Mouse (Mus musculus) neural tube, embryonic 11.5 days (tissue): ENCODE data around the gene Hp. TPM values are rescaled to one million over a fixed set of nuclear protein-coding genes. Genes with fewer than 3 reads are reported as not detected.
A peak's percentile ranks its signal among the peaks of the same experiment; 100 is the strongest.

Source experiments
- ATAC-seq: fragments of 200-750 bp; cut with Nextera tagmentation; 2 replicates; pipeline ENCODE4 v1.8.0; 2017; ENCODE audit warnings: moderate number of reproducible peaks, mild to moderate bottlenecking, moderate TSS enrichment, moderate library complexity; ENCODE audit not compliant: insufficient read depth, low FRiP score, low TSS enrichment
- DNase-seq: peaks from one replicate; pipeline ENCODE4 v3.0.0-alpha.2; 2015; ENCODE audit warnings: low spot score
- H3K27ac ChIP-seq: fragments of 300-500 bp; sonication (generic); 2 replicates; pipeline ENCODE4 v1.5.1; 2014; ENCODE audit warnings: low read depth, mild to moderate bottlenecking, low read length
- H3K27me3 ChIP-seq: fragments of 300-500 bp; sonication (generic); 2 replicates; pipeline ENCODE4 v1.6.1; 2014; ENCODE audit warnings: mild to moderate bottlenecking, low read length, mixed read lengths; ENCODE audit not compliant: control insufficient read depth, insufficient read depth
- H3K36me3 ChIP-seq: fragments of 300-500 bp; sonication (generic); 2 replicates; pipeline ENCODE4 v1.6.1; 2014; ENCODE audit warnings: mild to moderate bottlenecking, low read length, moderate library complexity, mixed read lengths; ENCODE audit not compliant: control insufficient read depth, insufficient read depth
- H3K4me1 ChIP-seq: fragments of 300-500 bp; sonication (generic); 2 replicates; pipeline ENCODE4 v1.6.1; 2014; ENCODE audit warnings: low read length, mixed read lengths; ENCODE audit not compliant: control insufficient read depth, insufficient read depth
- H3K4me2 ChIP-seq: fragments of 300-500 bp; sonication (generic); 2 replicates; pipeline ENCODE4 v1.6.1; 2014; ENCODE audit warnings: low read depth, mild to moderate bottlenecking, moderate library complexity
- H3K4me3 ChIP-seq: fragments of 300-500 bp; sonication (generic); 2 replicates; pipeline ENCODE4 v1.5.1; 2014; ENCODE audit warnings: low read depth, low read length
- H3K9ac ChIP-seq: fragments of 300-500 bp; sonication (generic); 2 replicates; pipeline ENCODE4 v1.6.1; 2014; ENCODE audit warnings: mild to moderate bottlenecking, low read length
- H3K9me3 ChIP-seq: fragments of 300-500 bp; sonication (generic); 2 replicates; pipeline ENCODE4 v1.6.1; 2016; ENCODE audit warnings: low read length; ENCODE audit not compliant: control insufficient read depth
- WGBS: fragments of 180-500 bp; shearing (Covaris S2); extraction: QIAGEN DNeasy Blood & Tissue Kit; methylation state at CpG from one replicate; pipeline ENCODE4 v1.1.7; 2014; 5-methylcytosine and 5-hydroxymethylcytosine counted together
- polyA plus RNA-seq: library from polyadenylated mRNA; unstranded; fragments of >200 nt; fragmentation: Nextera tagmentation; extraction: Ambion mirVana; gene quantifications from 2 replicates; pipeline ENCODE4 v1.2.1, GENCODE M21; 2014

The Hp gene
- polyA plus RNA-seq, 1 experiment from 2014 or later, result 0.92 TPM

GRCm38 (mm10) chr8:109595854-109596253 lies 16.9 kb upstream of the Hp start:
- no peak overlapping the region for H3K4me2 ChIP-seq
- H3K36me3 ChIP-seq, result peaks cover 6% of the 10 kb centered on the region

GRCm38 (mm10) chr8:109593117-109593788 lies 14.3 kb upstream of the Hp start:
- no peak overlapping the region for H3K9ac ChIP-seq
- no peak overlapping the region for H3K4me3 ChIP-seq
- H3K27me3 ChIP-seq, result no peaks in the 10 kb centered on the region
- ATAC-seq (no peak), DNase-seq (no peak)
- no peak overlapping the region for H3K27ac ChIP-seq
- WGBS, result 88% methylated on average over 6 of the region's 6 CpGs
- H3K36me3 ChIP-seq, result peaks cover 4% of the 10 kb centered on the region; the same call in 1 of the 2 replicates
- H3K4me1 ChIP-seq, result no peaks in the 10 kb centered on the region
- no peaks in the 10 kb centered on the region for H3K9me3 ChIP-seq
- no peak overlapping the region for H3K4me2 ChIP-seq

More at GRCm38 (mm10) chr8:109595854-109596253, 16.9 kb upstream of the Hp start:
- Histone ChIP-seq H3K9me3 (no peaks in the 10 kb centered on the region), H3K9ac (no peak overlapping the region), H3K27ac (no peak overlapping the region), H3K4me3 (no peak overlapping the region), H3K27me3 (no peaks in the 10 kb centered on the region), H3K4me1 (no peaks in the 10 kb centered on the region)
- WGBS, result 56% methylated on average over 8 of the region's 8 CpGs
- no peak; the same call in 1 of the 2 replicates for ATAC-seq
- peak; percentile 61 for DNase-seq

GRCm38 (mm10) chr8:109592164-109592563 lies 13.2 kb upstream of the Hp start:
- no peaks in the 10 kb centered on the region for H3K27me3 ChIP-seq
- DNase-seq (no peak), ATAC-seq (no peak)
- peaks cover 4% of the 10 kb centered on the region; the same call in 1 of the 2 replicates for H3K36me3 ChIP-seq
- WGBS, result 88% methylated on average over 5 of the region's 5 CpGs
- no peak overlapping the region for H3K4me3 ChIP-seq
- no peak overlapping the region for H3K4me2 ChIP-seq
- H3K4me1 ChIP-seq, result no peaks in the 10 kb centered on the region
- no peaks in the 10 kb centered on the region for H3K9me3 ChIP-seq
- H3K27ac ChIP-seq, result no peak overlapping the region
- H3K9ac ChIP-seq, result no peak overlapping the region

- Histone ChIP-seq H3K4me2 (no peak overlapping the region), H3K4me3 (no peak overlapping the region), H3K9me3 (no peaks in the 10 kb centered on the region), H3K27ac (no peak overlapping the region), H3K27me3 (no peaks in the 10 kb centered on the region), H3K9ac (no peak overlapping the region), H3K36me3 (peaks cover 4% of the 10 kb centered on the region; the same call in 1 of the 2 replicates), H3K4me1 (no peaks in the 10 kb centered on the region)
- WGBS, result 86% methylated on average over 3 of the region's 3 CpGs
- ATAC-seq (no peak), DNase-seq (no peak)
Observed at GRCm38 (mm10) chr8:109591367-109591766, 12.4 kb upstream of the Hp start.

- no peak for ATAC-seq
- no peaks in the 10 kb centered on the region for H3K27me3 ChIP-seq
- H3K4me1 ChIP-seq, result no peaks in the 10 kb centered on the region
- H3K27ac ChIP-seq, result no peak overlapping the region
- WGBS, result 90% methylated on average over 9 of the region's 9 CpGs
- H3K4me3 ChIP-seq, result no peak overlapping the region
- H3K4me2 ChIP-seq, result no peak overlapping the region
- H3K9ac ChIP-seq, result no peak overlapping the region
- no peaks in the 10 kb centered on the region for H3K9me3 ChIP-seq
- peaks cover 4% of the 10 kb centered on the region; the same call in 1 of the 2 replicates for H3K36me3 ChIP-seq
- no peak for DNase-seq
Observed at GRCm38 (mm10) chr8:109590901-109591300, 11.9 kb upstream of the Hp start.

- Histone ChIP-seq H3K4me1 (no peaks in the 10 kb centered on the region), H3K36me3 (no peaks in the 10 kb centered on the region), H3K27ac (no peak overlapping the region), H3K4me2 (no peak overlapping the region), H3K27me3 (no peaks in the 10 kb centered on the region), H3K9me3 (no peaks in the 10 kb centered on the region), H3K4me3 (no peak overlapping the region), H3K9ac (no peak overlapping the region)
- ATAC-seq (no peak), DNase-seq (no peak)
- WGBS, result 67% methylated on average over 7 of the region's 7 CpGs
Observed at GRCm38 (mm10) chr8:109586972-109587504, 8.1 kb upstream of the Hp start.

- Histone ChIP-seq H3K27me3 (no peaks in the 10 kb centered on the region), H3K27ac (no peak overlapping the region), H3K9me3 (no peaks in the 10 kb centered on the region), H3K4me3 (no peak overlapping the region), H3K4me1 (no peaks in the 10 kb centered on the region), H3K9ac (no peak overlapping the region), H3K4me2 (no peak overlapping the region), H3K36me3 (no peaks in the 10 kb centered on the region)
- ATAC-seq, result no peak
- no peak for DNase-seq
Observed at GRCm38 (mm10) chr8:109585652-109586051, 6.7 kb upstream of the Hp start.

GRCm38 (mm10) chr8:109584830-109585229 lies 5.9 kb upstream of the Hp start:
- no peak overlapping the region for H3K9ac ChIP-seq
- DNase-seq (no peak), ATAC-seq (no peak)
- no peaks in the 10 kb centered on the region for H3K36me3 ChIP-seq
- H3K4me3 ChIP-seq, result no peak overlapping the region
- H3K4me1 ChIP-seq, result no peaks in the 10 kb centered on the region
- H3K4me2 ChIP-seq, result no peak overlapping the region
- no peak overlapping the region for H3K27ac ChIP-seq
- H3K9me3 ChIP-seq, result no peaks in the 10 kb centered on the region
- 83% methylated on average over 3 of the region's 3 CpGs for WGBS
- H3K27me3 ChIP-seq, result no peaks in the 10 kb centered on the region

- H3K4me1 ChIP-seq, result no peaks in the 10 kb centered on the region
- WGBS, result 89% methylated on average over 4 of the region's 4 CpGs
- ATAC-seq, result no peak
- H3K36me3 ChIP-seq, result no peaks in the 10 kb centered on the region
- no peak overlapping the region for H3K27ac ChIP-seq
- H3K9me3 ChIP-seq, result no peaks in the 10 kb centered on the region
- no peak overlapping the region for H3K9ac ChIP-seq
- H3K27me3 ChIP-seq, result no peaks in the 10 kb centered on the region
- H3K4me2 ChIP-seq, result no peak overlapping the region
- no peak for DNase-seq
- no peak overlapping the region for H3K4me3 ChIP-seq
Observed at GRCm38 (mm10) chr8:109584293-109584692, 5.3 kb upstream of the Hp start.
